Mouse (Mus musculus): ENCODE measurements around the gene Nexn. TPM values are rescaled to one million over a fixed set of nuclear protein-coding genes. Genes with fewer than 3 reads are reported as not detected.

Gene Nexn
- polyA plus RNA-seq, 1 experiment from 2014 or later = 6.1 TPM

DNA sequence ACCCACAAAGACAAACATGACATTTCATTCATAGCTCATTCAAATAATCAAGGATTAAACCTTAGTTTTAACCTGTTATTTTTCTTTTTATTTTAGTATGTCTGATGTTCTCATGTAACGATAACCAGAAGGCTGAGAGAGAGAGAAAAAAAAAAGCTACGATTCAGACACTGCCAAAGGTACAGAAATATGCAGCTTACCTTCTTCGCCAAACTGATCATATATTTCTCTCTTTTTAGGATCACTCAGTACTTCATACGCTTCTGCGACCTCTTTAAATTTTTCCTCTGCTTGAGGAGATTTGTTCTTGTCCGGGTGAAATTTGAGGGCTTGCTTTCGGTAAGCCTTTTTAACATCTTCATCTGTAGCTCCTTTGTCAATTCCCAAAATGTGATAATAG lies 73.0 kb downstream of the Nexn start:
- no peaks in the 10 kb centered on the region for H3K36me3 ChIP-seq (ENCODE audit: control insufficient read depth, insufficient read depth, low read length)
- no peaks in the 10 kb centered on the region for H3K4me1 ChIP-seq (replicated peaks; ENCODE audit: control insufficient read depth, insufficient read depth, low read length)
- 26% methylated on average over 7 of the region's 7 CpGs for WGBS
- peak overlapping the region; percentile 8; the same call in 1 of the 2 replicates for H3K9ac ChIP-seq (ENCODE audit: low read depth, low read length)
- no peak for DNase-seq (ENCODE audit: low spot score)
- no peaks in the 10 kb centered on the region for H3K27me3 ChIP-seq (ENCODE audit: control insufficient read depth, insufficient read depth, low read length)
- H3K27ac ChIP-seq (ENCODE audit: low read depth, low read length) = no peak overlapping the region
- peak overlapping the region; percentile 28 for H3K4me2 ChIP-seq (replicated peaks; ENCODE audit: low read depth, low read length)
- 0 out of 2 replicates have a peak, but pooled peaks have one; percentile 31 for ATAC-seq (ENCODE audit: low FRiP score)
- H3K4me3 ChIP-seq (ENCODE audit: low read depth, low read length) = peak overlapping the region; percentile 37
- no peaks in the 10 kb centered on the region for H3K9me3 ChIP-seq (ENCODE audit: control insufficient read depth, low read length)

DNA sequence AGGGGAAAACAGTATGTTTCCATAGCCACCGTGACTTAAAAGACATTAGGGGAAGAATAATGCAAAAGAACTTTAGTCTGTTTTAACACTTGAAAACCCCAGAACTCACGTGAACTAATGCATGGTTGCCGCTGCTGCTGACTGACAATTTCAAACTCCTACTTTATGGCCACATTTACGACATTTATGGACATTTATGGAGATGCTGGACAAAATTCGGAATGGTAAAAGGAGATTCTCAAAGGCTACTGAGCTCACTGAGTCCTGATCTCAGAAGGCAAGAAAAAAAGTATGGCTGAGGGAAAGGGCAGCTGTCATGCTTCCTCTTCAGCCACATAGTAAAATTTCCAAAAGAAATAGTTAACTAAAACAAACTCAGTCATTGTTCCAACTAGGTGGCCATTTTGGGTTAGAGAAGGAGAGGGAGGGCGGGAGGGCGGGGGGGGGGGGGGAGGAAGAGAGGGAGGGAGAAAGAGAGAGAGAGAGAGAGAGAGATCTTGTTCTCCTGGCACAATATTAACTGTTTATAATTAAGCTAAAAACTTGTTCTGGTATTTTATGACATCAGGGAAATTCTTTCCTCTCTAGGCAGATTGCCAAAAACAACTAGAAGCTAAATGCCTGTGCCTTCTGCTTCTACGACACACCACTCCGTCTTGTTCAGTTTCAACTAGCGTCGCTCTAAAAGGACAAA lies 73.8 kb downstream of the Nexn start:
- Histone ChIP-seq H3K4me1 (replicated peaks; ENCODE audit: control insufficient read depth, insufficient read depth, low read length) (no peaks in the 10 kb centered on the region), H3K36me3 (ENCODE audit: control insufficient read depth, insufficient read depth, low read length) (no peaks in the 10 kb centered on the region), H3K27me3 (ENCODE audit: control insufficient read depth, insufficient read depth, low read length) (no peaks in the 10 kb centered on the region), H3K9me3 (ENCODE audit: control insufficient read depth, low read length) (no peaks in the 10 kb centered on the region), H3K4me2 (replicated peaks; ENCODE audit: low read depth, low read length) (peak overlapping the region; percentile 22; the same call in 1 of the 2 replicates), H3K27ac (ENCODE audit: low read depth, low read length) (no peak overlapping the region), H3K4me3 (ENCODE audit: low read depth, low read length) (peak overlapping the region; percentile 20), H3K9ac (ENCODE audit: low read depth, low read length) (no peak overlapping the region)
- ATAC-seq (ENCODE audit: low FRiP score) = no peak
- DNase-seq (ENCODE audit: low spot score) = peak; percentile 25
- 59% methylated on average over 10 of the region's 11 CpGs for WGBS

DNA sequence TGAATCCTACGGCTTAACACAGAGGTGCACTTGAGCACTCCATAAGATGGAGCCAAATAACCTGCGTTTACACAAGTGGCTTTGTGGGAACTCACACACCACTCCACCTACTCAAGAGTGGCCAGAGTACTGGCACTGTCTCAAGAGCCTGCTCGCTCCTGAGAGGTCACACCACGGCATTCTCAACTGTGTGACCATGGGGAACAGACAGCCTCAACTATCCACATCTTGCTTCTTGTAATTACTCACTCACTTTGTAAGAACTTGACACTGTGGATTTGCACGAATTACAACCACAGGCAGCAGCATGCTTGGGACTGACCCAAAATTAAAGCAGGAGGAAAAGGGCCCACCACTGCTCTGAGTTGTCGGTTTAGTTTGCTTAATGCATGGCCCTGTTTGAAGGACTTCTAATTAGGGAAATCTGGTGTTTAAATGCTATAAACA lies 74.3 kb downstream of the Nexn start:
- 41% methylated on average over 6 of the region's 6 CpGs for WGBS
- Histone ChIP-seq H3K9ac (ENCODE audit: low read depth, low read length) (0 out of 2 replicates have a peak overlapping the region, but pooled peaks have one; percentile 20), H3K4me1 (replicated peaks; ENCODE audit: control insufficient read depth, insufficient read depth, low read length) (no peaks in the 10 kb centered on the region), H3K9me3 (ENCODE audit: control insufficient read depth, low read length) (no peaks in the 10 kb centered on the region), H3K36me3 (ENCODE audit: control insufficient read depth, insufficient read depth, low read length) (no peaks in the 10 kb centered on the region), H3K27ac (ENCODE audit: low read depth, low read length) (no peak overlapping the region), H3K4me2 (replicated peaks; ENCODE audit: low read depth, low read length) (peak overlapping the region; percentile 22; the same call in 1 of the 2 replicates), H3K27me3 (ENCODE audit: control insufficient read depth, insufficient read depth, low read length) (no peaks in the 10 kb centered on the region), H3K4me3 (ENCODE audit: low read depth, low read length) (peak overlapping the region; percentile 20)
- ATAC-seq (ENCODE audit: low FRiP score) (no peak), DNase-seq (ENCODE audit: low spot score) (peak; percentile 25)

DNA sequence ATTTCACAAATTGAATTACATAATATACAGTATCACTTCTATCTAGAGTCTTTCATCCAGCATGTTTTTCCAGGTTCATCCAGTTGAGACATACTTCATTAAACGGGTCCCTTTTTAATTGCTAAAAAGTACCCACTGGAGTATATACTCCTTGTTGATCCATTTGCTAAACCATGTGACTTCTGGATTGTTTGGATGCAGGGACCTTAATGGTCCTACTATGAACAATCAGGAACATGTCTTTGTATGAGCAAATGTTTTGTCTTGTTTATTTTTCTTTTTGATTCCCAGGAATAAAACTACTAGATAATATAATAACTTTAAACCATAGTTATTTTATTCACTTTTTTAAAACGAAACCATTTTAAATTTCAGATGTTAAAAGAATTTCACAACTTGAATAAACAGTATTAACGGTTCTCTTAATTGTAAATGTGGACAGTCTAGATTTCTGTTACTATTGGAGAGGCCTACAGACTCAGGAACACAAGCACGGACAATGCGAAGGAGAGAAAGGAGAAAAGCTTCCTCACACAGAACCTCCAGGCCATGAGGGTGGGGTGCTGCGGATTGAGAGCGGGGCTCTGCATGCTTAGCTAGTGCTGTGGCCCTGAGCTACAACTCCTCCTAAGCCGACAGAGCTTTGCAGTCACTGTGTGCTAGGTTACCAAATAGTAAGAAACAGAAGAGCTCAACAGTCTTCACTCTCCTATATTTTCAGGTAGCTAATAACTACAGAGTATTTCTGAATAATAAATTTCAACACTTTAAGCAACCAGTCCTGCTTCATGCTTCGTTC lies 75.3 kb downstream of the Nexn start:
- Histone ChIP-seq H3K9ac (ENCODE audit: low read depth, low read length) (no peak overlapping the region), H3K4me2 (replicated peaks; ENCODE audit: low read depth, low read length) (no peak overlapping the region), H3K36me3 (ENCODE audit: control insufficient read depth, insufficient read depth, low read length) (no peaks in the 10 kb centered on the region), H3K9me3 (ENCODE audit: control insufficient read depth, low read length) (no peaks in the 10 kb centered on the region), H3K4me3 (ENCODE audit: low read depth, low read length) (no peak overlapping the region), H3K4me1 (replicated peaks; ENCODE audit: control insufficient read depth, insufficient read depth, low read length) (no peaks in the 10 kb centered on the region), H3K27ac (ENCODE audit: low read depth, low read length) (no peak overlapping the region), H3K27me3 (ENCODE audit: control insufficient read depth, insufficient read depth, low read length) (no peaks in the 10 kb centered on the region)
- ATAC-seq (ENCODE audit: low FRiP score) (no peak), DNase-seq (ENCODE audit: low spot score) (no peak)
- 85% methylated on average over 9 of the region's 9 CpGs for WGBS

DNA sequence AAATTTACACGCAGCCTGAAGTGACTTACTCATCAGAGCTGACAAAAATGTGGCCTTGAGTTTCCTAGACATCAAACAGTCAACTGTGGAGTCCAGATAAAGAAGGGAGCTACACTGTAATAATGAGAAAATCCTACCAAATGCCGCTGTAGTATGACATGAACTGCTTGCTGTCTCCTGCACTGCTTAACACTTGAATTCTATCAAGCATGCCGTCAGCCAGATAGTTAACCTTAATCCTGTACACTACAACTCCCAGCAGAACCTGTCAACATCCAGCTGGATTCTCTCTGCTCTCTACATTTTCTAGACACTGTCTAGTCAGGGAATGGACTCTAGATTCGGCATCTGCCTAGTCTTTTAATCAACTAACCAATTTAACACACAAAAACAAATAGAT lies 76.8 kb downstream of the Nexn start:
- H3K4me3 ChIP-seq (ENCODE audit: low read depth, low read length) = no peak overlapping the region
- H3K4me1 ChIP-seq (replicated peaks; ENCODE audit: control insufficient read depth, insufficient read depth, low read length) = no peaks in the 10 kb centered on the region
- no peak overlapping the region for H3K4me2 ChIP-seq (replicated peaks; ENCODE audit: low read depth, low read length)
- no peak overlapping the region for H3K9ac ChIP-seq (ENCODE audit: low read depth, low read length)
- no peaks in the 10 kb centered on the region for H3K27me3 ChIP-seq (ENCODE audit: control insufficient read depth, insufficient read depth, low read length)
- no peaks in the 10 kb centered on the region for H3K9me3 ChIP-seq (ENCODE audit: control insufficient read depth, low read length)
- no peak for DNase-seq (ENCODE audit: low spot score)
- no peak overlapping the region for H3K27ac ChIP-seq (ENCODE audit: low read depth, low read length)
- no peaks in the 10 kb centered on the region for H3K36me3 ChIP-seq (ENCODE audit: control insufficient read depth, insufficient read depth, low read length)
- ATAC-seq (ENCODE audit: low FRiP score) = no peak
- WGBS = 81% methylated on average over 4 of the region's 4 CpGs

Other genes starting within 250 kb of the Nexn start
- 3.1 and 5.0 TPM in 2 replicates for gene Gipc2, start 100.1 kb downstream of the Nexn start, polyA plus RNA-seq (2014; fragmentation: Nextera tagmentation; extraction: Ambion mirVana)
- gene Dnajb4, start 56.0 kb downstream of the Nexn start, polyA plus RNA-seq (2014; fragmentation: Nextera tagmentation; extraction: Ambion mirVana) = 28.9 and 29.1 TPM in 2 replicates
- gene Fubp1, start 55.9 kb downstream of the Nexn start, polyA plus RNA-seq (2014; fragmentation: Nextera tagmentation; extraction: Ambion mirVana) = 424 and 450 TPM in 2 replicates
- 19.4 and 21.4 TPM in 2 replicates for gene Miga1, start 74.1 kb upstream of the Nexn start, polyA plus RNA-seq (2014; fragmentation: Nextera tagmentation; extraction: Ambion mirVana)
- gene Usp33, start 80.1 kb upstream of the Nexn start, polyA plus RNA-seq (2014; fragmentation: Nextera tagmentation; extraction: Ambion mirVana) = 73.6 and 74.8 TPM in 2 replicates
- 54.9 and 61.2 TPM in 2 replicates for gene Zzz3, start 129.1 kb upstream of the Nexn start, polyA plus RNA-seq (2014; fragmentation: Nextera tagmentation; extraction: Ambion mirVana)

All from hindbrain, embryonic 11.5 days (tissue).